Comparison of ENCODE assay signal across 12 mouse cellular contexts in the genomic region with DNA sequence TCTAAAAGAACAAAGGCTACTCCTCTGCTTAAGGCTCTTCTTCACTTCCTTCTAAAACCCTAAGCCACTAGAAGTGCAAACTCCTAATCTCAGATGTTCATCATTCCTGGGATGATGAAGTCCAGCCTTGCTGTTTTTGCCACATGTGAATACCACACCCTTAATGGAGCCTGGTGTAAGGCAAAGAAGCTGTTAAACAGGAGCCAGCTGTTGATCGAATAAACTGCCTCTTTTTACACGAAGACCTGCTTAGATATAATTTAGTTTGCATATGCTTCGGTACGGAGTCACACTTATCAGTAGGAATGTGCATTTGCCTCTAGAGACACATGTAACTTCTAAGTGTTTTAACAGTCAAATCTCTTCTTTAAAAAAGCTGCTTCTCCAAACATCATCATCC. TPM values are rescaled to one million over a fixed set of nuclear protein-coding genes. Genes with fewer than 3 reads are reported as not detected.
DNase-seq lines count a peak whose midpoint lies in the region; ATAC-seq and TF ChIP-seq lines count a peak whose summit lies in the region.
"Had no signal": no experiment of that assay in that cellular context is flagged by ENCODE, and none has a peak within 500 bp of the region (broad histone marks: within the 10 kb centered on the region; RNA-seq: fewer than 3 reads in every experiment).

No protein-coding gene starts in this region.

- H3K4me3 ChIP-seq in lung, postnatal 0 days (ENCODE audit: low read depth, low read length) = no peak overlapping the region
- peak overlapping the region; percentile 89 for H3K4me3 ChIP-seq in hindbrain, embryonic 15.5 days
- H3K4me3 ChIP-seq in stomach, embryonic 14.5 days (ENCODE audit: low read depth, low read length) = no peak overlapping the region
- H3K4me3 ChIP-seq in lung, adult 2 months (replicated peaks; ENCODE audit: extremely low read depth, low read depth, low read length) = no peak overlapping the region
- H3K4me3 ChIP-seq: stomach, embryonic 15.5 days had no signal

- H3K4me2 ChIP-seq in lung, postnatal 0 days (replicated peaks; ENCODE audit: low read depth, low read length) = peak overlapping the region; percentile 12; the same call in 1 of the 2 replicates
- H3K4me2 ChIP-seq in hindbrain, embryonic 15.5 days = peak overlapping the region; percentile 73
- H3K4me2 ChIP-seq in stomach, embryonic 14.5 days (replicated peaks; ENCODE audit: low read depth, low read length) = peak overlapping the region; percentile 5; the same call in 1 of the 2 replicates

- no peak for ATAC-seq in lung, postnatal 0 days
- ATAC-seq in hindbrain, embryonic 15.5 days (ENCODE audit: low FRiP score, low read depth) = no peak
- no peak for ATAC-seq in stomach, embryonic 14.5 days (ENCODE audit: insufficient number of reproducible peaks, insufficient read depth, low FRiP score, low read depth)

- H3K9ac ChIP-seq in lung, postnatal 0 days (replicated peaks; ENCODE audit: low read depth) = no peak overlapping the region
- 0 out of 2 replicates have a peak overlapping the region, but pooled peaks have one; percentile 2 for H3K9ac ChIP-seq in hindbrain, embryonic 15.5 days
- no peak overlapping the region for H3K9ac ChIP-seq in stomach, embryonic 14.5 days (replicated peaks; ENCODE audit: low read depth, low read length)
- H3K9ac ChIP-seq: stomach, embryonic 15.5 days had no signal

- no peak overlapping the region for H3K27ac ChIP-seq in lung, postnatal 0 days (ENCODE audit: low read length)
- H3K27ac ChIP-seq in hindbrain, embryonic 15.5 days (replicated peaks) = no peak overlapping the region
- H3K27ac ChIP-seq in stomach, embryonic 14.5 days (ENCODE audit: low read length) = no peak overlapping the region
- H3K27ac ChIP-seq: stomach, embryonic 15.5 days had no signal

- 0 out of 2 replicates have a peak, but pooled peaks cover 4% of the 10 kb centered on the region for H3K27me3 ChIP-seq in lung, postnatal 0 days (replicated peaks; ENCODE audit: insufficient read depth, low read length)
- H3K27me3 ChIP-seq in hindbrain, embryonic 15.5 days = no peaks in the 10 kb centered on the region
- no peaks in the 10 kb centered on the region for H3K27me3 ChIP-seq in stomach, embryonic 14.5 days (ENCODE audit: control insufficient read depth, insufficient read depth, low read length)

- H3K4me1 ChIP-seq in lung, postnatal 0 days (ENCODE audit: insufficient read depth, low read depth, low read length) = peaks cover 4% of the 10 kb centered on the region; the same call in 1 of the 2 replicates
- H3K4me1 ChIP-seq in hindbrain, embryonic 15.5 days (replicated peaks) = peaks cover 32% of the 10 kb centered on the region
- H3K4me1 ChIP-seq in stomach, embryonic 14.5 days (ENCODE audit: control insufficient read depth, insufficient read depth, low read length) = 0 out of 2 replicates have a peak, but pooled peaks cover 4% of the 10 kb centered on the region
- H3K4me1 ChIP-seq in lung, adult 2 months (ENCODE audit: control insufficient read depth, insufficient read depth, low read length) = peaks cover 12% of the 10 kb centered on the region; the same call in 1 of the 2 replicates

- no peaks in the 10 kb centered on the region for H3K9me3 ChIP-seq in lung, postnatal 0 days (ENCODE audit: low read length)
- H3K9me3 ChIP-seq in hindbrain, embryonic 15.5 days = no peaks in the 10 kb centered on the region
- H3K9me3 ChIP-seq in stomach, embryonic 14.5 days (ENCODE audit: control insufficient read depth, low read depth, low read length) = no peaks in the 10 kb centered on the region
- H3K9me3 ChIP-seq: stomach, embryonic 15.5 days had no signal

- WGBS in lung, postnatal 0 days = 60% methylated on average over 4 of the region's 4 CpGs
- WGBS in hindbrain, embryonic 15.5 days = 61% methylated on average over 4 of the region's 4 CpGs
- WGBS in stomach, embryonic 14.5 days = 45% methylated on average over 4 of the region's 4 CpGs
- 55% methylated on average over 4 of the region's 4 CpGs for WGBS in lung, adult 2 months

- no peak for TF ChIP-seq POLR2A in lung, adult 2 months (IDR thresholded peaks at IDR 0.05; ENCODE audit: borderline replicate concordance, extremely low read depth, low read depth, low read length)

- peak; percentile 86 for DNase-seq in heart, adult 11 months
- no peak for DNase-seq in heart, adult 18-20 months
- no peak for DNase-seq in lung, postnatal 0 days (ENCODE audit: low spot score)
- DNase-seq in lung, postnatal 10 days = no peak
- DNase-seq in spleen, postnatal 14 days (ENCODE audit: low spot score in 2 of 2) = no peak
- no peak for DNase-seq in lung, adult 2 months
- DNase-seq: adrenal gland, adult 2 months; cerebellum, postnatal 36 days; lung, adult 18-20 months had no signal

- TF ChIP-seq CTCF in lung, postnatal 0 days (IDR thresholded peaks at IDR 0.05) = no peak
- TF ChIP-seq CTCF in lung, adult 2 months (IDR thresholded peaks at IDR 0.05; ENCODE audit: insufficient read depth, low read length) = no peak

- TF ChIP-seq EP300 in lung, postnatal 0 days (IDR thresholded peaks at IDR 0.05) = no peak

- no peaks in the 10 kb centered on the region for H3K36me3 ChIP-seq in lung, postnatal 0 days (ENCODE audit: insufficient read depth, low read length)
- H3K36me3 ChIP-seq in hindbrain, embryonic 15.5 days = no peaks in the 10 kb centered on the region
- H3K36me3 ChIP-seq in stomach, embryonic 14.5 days (ENCODE audit: control insufficient read depth, insufficient read depth, low read length) = no peaks in the 10 kb centered on the region
- H3K36me3 ChIP-seq: stomach, embryonic 15.5 days had no signal

RNA-seq across cellular contexts. Expression of a gene that starts 2.0 kb away (rescaled TPM):
- total RNA-seq in heart, adult 18-20 months (2021) = 100 to 1,000 TPM; 106 to 115 TPM
- 42.8 and 51.8 TPM in 2 replicates for polyA plus RNA-seq in lung, postnatal 0 days (2015; fragmentation: Nextera tagmentation; extraction: Ambion mirVana)
- 21.3 and 21.8 TPM in 2 replicates for polyA plus RNA-seq in hindbrain, embryonic 15.5 days (2015; fragmentation: Nextera tagmentation; extraction: Ambion mirVana)
- polyA plus RNA-seq in stomach, embryonic 14.5 days (2014; fragmentation: Nextera tagmentation; extraction: Ambion mirVana) = 9.1 and 13.2 TPM in 2 replicates
- 141 and 156 TPM in 2 replicates for polyA plus RNA-seq in lung, adult 2 months (2012; rRNA removed)

Comparison
In these comparisons a context has a peak if more than half of its experiments do, and no peak if none do; other contexts are left out.
1. H3K4me2 ChIP-seq: peak in every context shown above with its lines; median percentile 73 in hindbrain, embryonic 15.5 days; 12 in lung, postnatal 0 days; 5 in stomach, embryonic 14.5 days.